Mouse (Mus musculus): Measurements from ENCODE around the gene Tie1. TPM values are rescaled to one million over a fixed set of nuclear protein-coding genes. Genes with fewer than 3 reads are reported as not detected.

The Tie1 gene
- total RNA-seq, 2 experiments from 2014 or later, result 101 to 106 TPM

DNA sequence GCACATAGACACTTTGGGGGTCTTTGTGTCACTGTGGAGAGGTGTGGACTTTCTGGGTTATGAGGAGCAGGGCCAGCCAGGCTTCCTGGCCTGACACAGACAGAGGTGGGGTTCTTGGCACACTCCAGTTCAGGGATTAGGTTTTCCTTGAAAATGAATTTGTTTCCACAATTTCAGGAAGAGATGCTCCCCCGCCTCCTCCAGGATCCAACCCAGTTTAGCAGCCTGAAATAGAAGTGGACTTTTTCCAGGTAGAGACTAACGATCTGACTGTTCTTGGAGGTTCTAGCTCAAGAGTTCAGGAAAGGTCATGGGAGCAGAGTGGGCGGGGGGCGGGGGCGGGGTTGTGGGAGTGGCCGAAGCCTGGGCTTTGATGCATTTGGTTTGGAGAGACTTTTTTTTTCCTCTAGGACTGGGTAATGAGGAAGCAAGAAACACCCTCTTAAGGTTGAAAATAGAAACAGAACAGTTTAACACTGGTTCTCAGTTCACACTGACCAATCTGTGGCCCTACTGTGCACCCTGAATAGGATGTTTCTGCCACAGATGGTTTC lies 10.4 kb upstream of the Tie1 start:
- intact Hi-C loops (cut with DNase I), result no loop called here
- DNase-seq, result peak in 1 of 2 experiments; percentile 33

DNA sequence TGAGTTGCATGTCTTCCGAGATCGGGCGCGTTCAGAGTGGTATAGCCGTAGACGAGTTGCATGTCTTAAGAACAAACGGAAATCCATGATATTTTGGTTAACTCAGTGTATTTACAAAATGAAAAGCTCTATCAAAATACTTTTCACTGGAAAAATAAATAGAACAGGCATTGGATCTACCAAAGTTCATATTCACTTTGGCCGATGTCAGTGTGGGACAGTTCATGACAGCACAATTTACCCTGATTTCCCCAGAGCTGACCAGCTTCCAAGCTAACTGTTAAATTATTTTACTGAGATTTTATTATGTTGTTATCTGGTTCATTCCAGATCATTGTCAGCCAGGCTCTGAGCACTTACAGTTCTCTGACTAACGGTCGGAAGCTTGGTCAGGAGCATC lies 600 bp upstream of the Tie1 start:
- intact Hi-C loops (cut with DNase I), result no loop called here
- no peak for DNase-seq

DNA sequence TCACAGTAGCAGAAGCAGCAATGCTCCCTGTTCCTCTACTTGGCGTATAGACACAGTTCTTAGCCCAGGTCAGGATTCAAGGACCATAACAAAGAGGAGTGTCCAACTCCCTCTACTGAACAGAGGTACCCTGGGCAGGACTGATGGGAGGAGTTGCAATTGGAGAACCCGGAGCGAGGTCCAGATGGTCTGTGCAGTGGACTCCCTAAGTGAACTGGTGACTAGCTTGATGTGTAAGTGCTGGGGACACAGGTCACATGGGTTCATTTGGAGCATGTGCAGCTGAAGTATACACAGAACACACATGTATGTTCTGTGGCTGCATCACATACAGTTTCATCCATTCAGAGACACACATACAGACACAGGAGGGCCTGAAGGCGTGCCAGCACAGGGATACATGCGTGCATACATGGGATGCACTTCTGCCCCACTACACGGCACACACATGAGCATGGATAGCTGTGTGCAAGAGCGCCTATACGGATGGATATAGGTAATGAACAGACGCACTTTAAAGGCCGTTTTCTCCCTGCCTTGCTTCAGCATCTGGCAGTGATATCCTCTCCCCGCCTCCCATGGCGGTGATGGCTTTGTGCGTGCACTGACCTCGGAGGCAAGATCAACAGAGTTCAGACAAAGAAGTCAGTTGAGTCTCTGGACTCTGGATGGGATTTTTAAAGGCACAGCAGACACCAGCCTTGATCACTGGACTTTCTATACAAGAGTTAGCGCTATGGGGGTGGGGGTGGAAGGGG lies 12.9 kb downstream of the Tie1 start:
- no peak for DNase-seq
- intact Hi-C loops (cut with DNase I), result loop anchor here (5.0 kb wide), 1 partner anchor 40 kb away; no protein-coding TSS in a partner anchor

DNA sequence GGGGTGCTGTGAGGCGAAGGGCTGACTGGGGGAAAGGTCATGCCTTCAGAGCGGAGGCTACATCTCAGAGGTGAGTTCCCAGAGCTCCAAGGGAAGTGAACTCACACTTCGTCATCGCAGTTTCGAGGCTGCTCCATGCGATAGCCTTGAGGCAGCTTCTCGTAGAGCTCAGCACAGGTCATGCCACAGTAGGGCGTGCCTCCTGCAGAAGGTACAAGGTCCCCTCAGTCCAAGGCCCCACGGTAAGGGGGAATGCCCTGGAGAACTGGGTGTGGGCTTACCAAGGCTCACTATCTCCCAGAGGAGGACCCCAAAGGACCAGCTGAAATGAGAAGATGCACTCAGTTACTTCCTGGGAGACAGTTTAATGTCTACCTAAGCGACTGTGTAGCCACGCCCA lies 17.2 kb downstream of the Tie1 start:
- intact Hi-C loops (cut with DNase I), result no loop called here
- DNase-seq, result no peak

DNA sequence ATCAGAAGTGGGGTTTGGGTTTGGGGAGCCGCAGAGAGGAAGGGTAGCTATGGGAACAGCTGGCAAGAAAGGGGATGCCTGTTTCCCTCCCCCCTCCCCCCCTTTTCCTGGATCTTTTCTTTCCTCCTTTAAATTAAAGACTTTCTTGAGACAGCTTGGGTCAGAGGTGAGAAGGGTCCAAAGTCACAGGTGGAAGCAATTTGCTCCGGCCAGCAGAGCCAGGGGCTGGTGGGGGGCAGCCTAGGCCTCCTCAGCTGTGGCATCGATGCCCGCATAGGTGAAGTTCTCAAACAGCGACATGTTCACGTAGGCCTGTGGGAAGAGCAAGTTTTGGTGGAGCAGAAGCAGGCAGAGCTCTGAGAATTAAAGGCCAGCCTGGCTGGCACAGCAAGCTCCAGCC lies 18.6 kb downstream of the Tie1 start:
- intact Hi-C loops (cut with DNase I), result no loop called here
- no peak for DNase-seq

DNA sequence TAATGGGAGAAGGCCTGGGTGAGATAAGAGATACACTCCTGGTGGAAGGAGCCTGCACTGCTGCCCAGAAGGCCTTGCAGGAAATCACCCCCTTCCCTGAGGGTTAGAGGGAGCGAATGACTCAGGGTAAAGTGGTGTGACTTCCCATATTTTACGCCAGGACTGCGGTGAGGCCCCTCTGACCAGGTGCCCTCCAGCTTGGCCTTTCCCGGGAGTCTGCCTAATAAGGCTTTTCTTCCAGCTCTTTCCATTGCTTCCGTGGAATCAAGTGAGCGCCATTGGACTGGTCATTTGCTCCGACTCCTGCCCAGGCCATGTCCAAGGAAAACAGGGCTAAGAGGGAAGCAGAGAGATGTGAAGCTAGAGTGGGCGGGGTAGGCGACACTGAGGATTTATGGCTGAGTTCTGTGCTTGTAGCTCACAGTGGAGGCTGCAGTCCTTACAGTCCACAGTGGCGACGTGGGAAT lies 24.1 kb downstream of the Tie1 start:
- DNase-seq, result peak in 1 of 2 experiments; percentile 15
- intact Hi-C loops (cut with DNase I), result no loop called here

DNA sequence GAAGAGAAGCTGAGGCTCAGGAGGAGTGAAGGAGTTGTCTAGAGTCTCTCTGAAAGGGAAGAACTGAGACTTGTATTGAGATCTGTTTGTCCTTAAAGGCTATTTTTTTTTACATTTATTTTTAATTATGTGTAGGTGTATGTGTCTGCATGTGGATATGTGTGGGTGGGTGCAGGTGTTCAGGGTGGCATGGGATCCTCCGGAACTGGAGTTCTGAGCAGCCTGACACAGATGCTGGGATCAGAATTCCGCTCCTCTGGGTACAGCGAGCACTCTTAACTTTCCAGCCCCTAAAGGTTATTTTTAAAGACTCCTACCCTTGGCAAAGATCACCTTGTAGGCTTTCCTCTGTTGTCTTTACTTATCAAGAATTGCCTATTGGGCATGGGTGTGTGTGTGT lies 24.9 kb downstream of the Tie1 start:
- DNase-seq, result no peak
- intact Hi-C loops (cut with DNase I), result no loop called here

DNA sequence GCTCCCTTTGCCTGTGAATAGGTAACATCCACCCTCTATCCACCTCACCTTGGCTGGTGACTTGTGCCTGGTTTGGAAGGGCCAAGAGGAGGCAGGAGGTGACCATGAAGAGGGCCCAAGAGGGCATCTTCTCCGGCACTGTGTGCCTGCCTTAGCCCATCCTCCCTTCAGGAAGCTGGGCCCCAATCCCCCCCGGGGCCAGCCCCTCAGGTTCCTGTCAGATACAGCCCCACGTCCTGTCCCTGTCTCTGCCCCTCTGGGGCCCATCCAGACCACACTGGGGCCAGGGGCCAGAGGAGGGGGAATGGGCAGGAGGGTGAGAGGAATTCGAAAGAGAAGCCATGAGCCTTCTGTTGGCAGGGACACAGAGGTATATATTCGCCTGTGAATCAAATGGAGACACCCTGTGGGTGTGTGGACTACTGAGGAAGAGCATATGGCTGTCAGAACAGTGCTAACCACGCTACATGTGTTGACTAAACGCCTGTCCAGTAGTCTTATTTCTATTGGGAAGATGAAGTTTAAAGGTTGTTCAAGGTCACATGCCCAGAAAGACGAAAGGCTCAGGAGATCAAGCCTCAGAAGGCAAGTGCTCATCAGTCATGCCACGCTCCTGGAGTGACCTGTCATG lies 32.4 kb downstream of the Tie1 start, which contains the start of gene Mpl:
Gene Mpl, minus strand, starts transcription at position 169 of the 631 bp plus-strand sequence.
- no peak for DNase-seq
- intact Hi-C loops (cut with DNase I), result no loop called here

DNA sequence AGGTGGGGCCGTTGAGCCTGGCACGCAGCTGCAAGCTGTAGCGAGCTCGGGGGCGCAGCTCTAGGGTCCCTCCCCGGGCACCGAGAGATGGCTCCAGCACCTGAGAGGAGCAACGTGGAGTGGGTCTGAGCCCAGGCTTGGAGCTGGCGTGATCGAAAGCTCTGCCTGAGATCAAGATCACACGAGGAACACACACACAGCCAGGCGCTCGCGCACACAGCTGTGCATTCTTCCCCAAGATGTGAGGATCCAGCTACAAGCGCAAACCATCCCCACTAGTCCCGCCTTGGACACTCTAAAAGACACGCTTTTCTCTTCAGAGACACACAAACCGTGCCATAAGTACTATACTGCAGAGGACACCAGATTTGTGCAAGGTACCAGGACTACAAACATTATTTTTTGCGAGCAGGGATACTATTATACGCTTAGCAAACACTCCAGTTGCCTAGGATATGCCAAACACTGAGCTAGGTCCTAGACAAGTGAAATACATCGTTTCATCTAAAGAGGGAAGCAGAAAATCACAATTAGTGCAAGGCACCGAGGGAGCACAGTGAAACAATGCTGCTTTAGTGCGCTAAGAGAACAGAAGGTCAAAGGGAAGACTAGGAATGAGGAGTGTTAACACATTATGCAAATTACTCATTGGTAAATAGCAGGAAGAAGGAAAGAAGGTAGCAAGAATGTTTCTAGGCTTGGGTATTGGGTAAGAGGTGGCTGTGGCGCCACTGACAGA lies 43.3 kb downstream of the Tie1 start:
- DNase-seq, result no peak
- intact Hi-C loops (cut with DNase I), result loop anchor here (5.0 kb wide), 2 partner anchors 41 to 71 kb away; no protein-coding TSS in a partner anchor

DNA sequence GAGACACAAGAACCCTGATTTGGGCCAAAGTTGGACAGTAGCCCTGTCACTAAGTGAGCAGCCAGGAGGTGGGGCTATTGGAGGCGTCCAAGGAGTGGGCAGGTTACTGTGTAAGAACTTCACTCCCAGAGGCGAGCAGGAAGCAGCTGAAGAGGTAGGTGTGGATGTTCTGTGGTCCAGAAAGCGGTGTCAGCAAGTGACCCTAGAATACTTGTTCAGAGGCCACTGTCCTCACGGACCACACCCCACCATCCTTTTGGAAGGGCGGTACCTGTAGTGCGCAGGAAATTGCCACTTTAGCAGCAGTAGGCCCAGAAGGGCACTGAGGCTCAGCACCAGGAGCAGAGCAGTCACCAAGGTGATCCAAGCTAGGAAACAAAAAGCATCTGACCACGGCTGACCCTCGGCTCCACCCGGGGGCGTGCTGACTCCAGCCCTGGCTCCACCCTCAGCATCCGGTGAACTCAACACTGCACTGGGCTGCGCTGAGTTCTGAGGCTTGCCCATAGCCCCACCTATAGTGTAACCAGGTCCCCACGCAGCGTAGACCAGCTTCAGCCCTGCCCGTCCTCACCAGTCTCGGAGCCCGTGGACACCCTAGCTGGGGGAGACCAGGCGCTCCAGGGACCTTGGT lies 44.0 kb downstream of the Tie1 start:
- DNase-seq, result peak; percentile 55 to 59
- intact Hi-C loops (cut with DNase I), result loop anchor here (5.0 kb wide), 2 partner anchors 41 to 71 kb away; no protein-coding TSS in a partner anchor

DNA sequence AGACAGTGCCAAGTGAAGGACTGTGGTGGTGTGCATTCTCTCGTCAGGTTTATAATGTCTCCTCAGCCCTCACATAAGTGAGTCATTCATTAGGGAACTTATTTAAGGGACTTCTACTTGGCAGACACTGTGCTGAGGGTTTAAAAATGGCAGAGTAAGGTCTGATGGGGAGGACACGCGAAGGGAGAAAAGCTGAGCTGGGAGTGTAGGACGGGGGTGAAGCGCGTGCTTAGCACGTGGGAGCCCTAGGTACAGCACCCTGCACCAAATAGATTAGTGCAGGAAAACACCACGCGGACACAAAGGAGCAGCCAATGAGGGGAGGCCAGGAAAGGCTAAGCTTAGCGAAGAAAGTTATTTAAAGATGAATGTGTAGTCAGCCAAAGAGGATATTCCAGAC lies 44.8 kb downstream of the Tie1 start:
- intact Hi-C loops (cut with DNase I), result loop anchor here (5.0 kb wide), 2 partner anchors 42 to 72 kb away; no protein-coding TSS in a partner anchor

DNA sequence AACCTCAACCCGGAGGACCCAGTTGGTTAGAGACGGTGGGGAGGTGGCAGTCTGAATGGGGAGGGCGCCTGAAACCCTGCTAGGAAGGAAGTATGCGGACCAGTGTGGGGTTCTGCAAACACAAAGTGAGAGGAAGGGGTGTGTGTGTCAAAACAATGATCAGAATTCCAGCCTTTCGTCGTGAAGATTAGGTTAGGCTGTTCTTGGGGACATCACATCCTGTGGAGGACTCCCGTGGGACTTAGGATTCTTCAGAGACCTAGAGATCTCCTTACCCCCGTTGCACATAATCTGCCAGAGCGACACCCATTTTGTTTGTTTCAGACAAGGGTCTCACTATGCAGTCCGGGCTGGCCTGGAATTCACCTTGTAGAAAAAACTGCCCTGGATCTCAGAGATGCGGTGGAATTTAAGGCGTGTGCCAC lies 52.0 kb downstream of the Tie1 start:
- intact Hi-C loops (cut with DNase I), result no loop called here
- peak; percentile 13 to 35 for DNase-seq

More for the DNA sequence above, 44.8 kb downstream of the Tie1 start:
- no peak for DNase-seq

DNA sequence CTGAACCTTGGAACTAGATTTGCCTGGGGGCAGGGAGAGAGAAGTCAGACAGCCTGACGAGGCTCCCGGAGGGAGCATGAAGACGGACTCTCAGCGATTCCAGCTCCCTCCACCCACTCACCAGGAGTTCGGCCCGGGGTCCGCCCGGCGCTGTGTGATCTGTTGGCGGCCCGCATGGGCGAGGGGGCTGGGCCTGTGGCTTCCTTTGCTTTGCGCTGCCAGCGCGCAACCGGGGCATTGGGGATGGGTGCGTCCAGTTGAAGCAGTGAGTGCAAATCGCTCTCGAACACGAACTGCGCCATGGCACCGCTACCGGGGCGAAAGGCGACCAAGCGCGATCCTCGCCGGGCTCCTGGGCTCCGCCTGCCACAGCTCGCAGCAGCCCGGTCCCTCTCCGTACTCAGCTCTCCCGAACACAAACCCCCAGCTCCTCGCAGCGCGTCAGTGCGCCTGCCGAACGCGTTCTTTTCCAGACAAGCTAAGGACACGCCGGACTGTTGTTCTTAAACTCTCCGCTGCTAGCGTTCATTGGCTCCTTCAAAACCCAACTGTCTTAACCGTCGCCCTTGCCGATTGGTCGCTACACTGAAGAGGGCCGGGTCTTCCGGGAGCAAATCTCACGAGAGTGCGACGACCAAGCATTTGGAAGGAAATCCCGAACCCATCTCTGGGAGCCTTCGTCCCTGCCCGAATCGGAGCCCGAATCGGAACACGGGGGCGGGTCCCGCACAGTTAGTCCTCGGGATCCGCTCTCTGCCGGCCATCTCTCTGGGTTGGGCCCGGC lies 52.8 kb downstream of the Tie1 start, which contains the start of gene Cdc20:
Gene Cdc20, minus strand, starts transcription at position 533 of the 784 bp plus-strand sequence.
- peak; percentile 86 to 91 for DNase-seq
- intact Hi-C loops (cut with DNase I), result no loop called here

DNA sequence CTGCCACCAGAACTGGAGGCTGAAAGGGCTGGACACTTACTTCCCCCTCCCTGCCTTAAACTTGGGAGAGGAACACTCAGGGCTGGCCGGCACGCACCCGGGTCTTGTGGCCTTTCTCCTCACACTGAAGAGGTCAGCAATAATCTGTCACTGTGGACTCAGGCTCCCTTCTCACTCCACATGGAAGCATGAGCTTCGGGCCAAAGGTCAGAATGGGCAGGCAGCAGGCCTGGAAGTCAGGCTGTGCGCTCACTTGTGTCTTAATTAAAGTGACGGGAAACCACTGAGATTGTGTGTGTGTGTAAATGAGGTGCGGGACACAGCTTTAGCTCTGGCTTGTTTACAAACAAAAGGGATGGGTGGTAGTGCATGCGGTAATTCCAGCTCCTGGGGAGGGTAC lies 57.5 kb downstream of the Tie1 start:
- no peak for DNase-seq
- intact Hi-C loops (cut with DNase I), result no loop called here

DNA sequence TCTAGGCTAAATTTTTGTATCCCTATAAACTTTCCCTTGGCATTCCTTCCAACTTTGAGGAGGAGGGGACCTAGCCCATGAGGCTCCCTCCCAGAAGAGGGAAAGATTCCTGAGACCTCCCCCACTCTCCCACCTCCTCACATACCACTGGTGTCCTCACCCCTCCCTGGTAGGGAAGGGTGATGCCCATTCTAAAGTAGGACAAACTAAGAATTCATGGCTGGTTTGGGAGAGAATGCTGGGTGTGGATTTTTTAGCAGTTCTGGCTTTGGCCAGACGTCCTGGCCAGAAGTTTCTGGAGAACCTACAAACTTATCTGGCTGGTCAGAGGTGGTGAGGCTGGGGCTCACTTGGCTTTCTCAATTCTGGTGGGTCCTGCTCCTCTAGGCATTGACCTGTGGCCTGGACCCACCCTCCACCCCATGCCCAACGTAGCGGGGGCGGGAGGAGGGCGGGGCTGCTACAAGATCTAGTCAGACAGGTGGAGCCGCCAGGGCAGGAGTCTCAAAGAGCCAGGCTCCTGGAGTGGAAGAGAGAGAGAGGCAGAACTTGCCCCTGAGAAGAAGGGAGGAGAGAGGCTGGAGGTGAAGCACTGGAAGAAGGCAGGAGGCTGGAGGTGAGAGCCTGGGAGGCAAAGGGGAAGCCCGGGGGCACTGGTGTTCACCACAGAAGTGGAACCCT lies 60.5 kb downstream of the Tie1 start:
- intact Hi-C loops (cut with DNase I), result loop anchor here (5.0 kb wide), 1 partner anchor 58 kb away; no protein-coding TSS in a partner anchor
- DNase-seq, result no peak

DNA sequence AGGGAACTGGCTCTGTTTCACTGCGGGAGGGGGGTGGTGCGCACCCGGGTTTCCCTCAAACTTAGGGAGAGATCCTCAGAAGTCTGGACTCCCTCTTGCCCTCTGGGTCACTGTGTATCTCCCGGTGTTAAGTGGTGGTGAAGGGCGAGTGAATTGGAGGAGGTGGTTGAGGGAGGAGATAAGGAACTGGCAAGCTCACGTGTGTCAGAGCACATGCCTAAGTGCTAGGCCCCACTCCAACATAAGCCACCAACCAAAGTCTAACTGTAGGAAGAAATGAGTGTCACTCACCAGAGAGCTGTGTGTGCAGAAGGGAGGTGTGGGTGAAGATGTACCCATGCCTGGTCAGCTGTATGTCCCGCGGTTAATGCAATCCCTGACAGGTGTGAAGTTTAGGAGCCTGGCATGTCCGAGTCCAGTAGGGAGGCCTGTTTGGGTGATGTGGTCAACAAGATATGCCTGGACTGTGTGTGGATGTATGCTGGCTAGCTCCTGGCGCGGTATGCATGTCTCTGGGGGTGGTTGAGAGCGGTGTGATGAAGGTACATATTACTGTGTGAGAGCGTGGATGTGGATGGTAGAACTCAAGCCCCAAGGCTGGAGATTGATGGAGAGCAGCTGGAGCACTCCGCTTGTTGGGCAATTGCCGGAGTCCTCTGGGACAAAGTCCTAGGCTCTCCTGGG lies 61.2 kb downstream of the Tie1 start:
- intact Hi-C loops (cut with DNase I), result loop anchor here (5.0 kb wide), 1 partner anchor 59 kb away; no protein-coding TSS in a partner anchor

DNA sequence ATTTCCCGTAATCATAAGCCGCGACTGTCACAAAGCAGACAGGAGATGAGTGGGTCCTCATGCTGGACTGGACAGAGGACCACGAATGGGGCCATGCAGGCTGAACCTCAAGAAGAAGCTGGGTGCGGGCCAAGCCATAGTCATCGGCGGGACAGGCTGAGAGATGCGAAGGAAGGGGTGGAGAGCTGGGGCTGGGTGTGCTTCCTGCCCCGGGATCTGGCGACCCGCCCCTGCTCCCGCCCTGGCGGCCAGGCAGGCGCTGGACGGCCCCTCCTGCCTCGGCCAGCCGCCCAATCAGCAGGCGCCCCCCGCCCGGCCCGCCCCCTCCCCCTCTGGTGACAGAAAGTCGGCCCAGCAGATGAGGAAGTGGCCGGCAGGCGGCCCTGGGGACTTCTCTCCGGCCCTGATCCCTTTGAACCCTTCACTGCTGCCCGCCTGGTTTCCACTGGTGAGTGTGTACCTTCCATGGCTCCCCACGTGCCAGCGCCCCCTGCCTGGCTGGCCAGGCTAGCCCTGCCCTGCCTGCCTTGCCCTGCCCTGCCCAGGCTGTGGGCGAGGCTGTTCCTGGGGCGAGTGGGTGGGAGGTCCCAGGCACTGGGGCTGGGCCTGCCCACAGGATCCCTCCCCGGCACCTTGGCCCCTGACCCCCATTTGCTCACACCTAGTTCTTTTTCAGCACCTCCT lies 62.0 kb downstream of the Tie1 start, which contains the start of gene Elovl1:
Gene Elovl1, plus strand, starts transcription at position 326 of the 684 bp plus-strand sequence.
- intact Hi-C loops (cut with DNase I), result loop anchor here (5.0 kb wide), 1 partner anchor 59 kb away; no protein-coding TSS in a partner anchor

More for the DNA sequence above, 61.2 kb downstream of the Tie1 start:
- DNase-seq, result peak; percentile 26 to 30

More for the DNA sequence above, 62.0 kb downstream of the Tie1 start, which contains the start of gene Elovl1:
- DNase-seq, result peak; percentile 95 to 96

Measured in heart, postnatal 14 days (tissue).